Mouse (Mus musculus) E14TG2a.4 (cell line): ENCODE measurements around the gene Tmem200a.

Experiments used
- H3K27me3 ChIP-seq: 2 replicates; pipeline ENCODE4 v1.6.1; 2014; ENCODE audit warnings: low read length, control low read depth; ENCODE audit not compliant: insufficient read depth
- H3K36me3 ChIP-seq: 2 replicates; pipeline ENCODE4 v1.6.1; 2014; ENCODE audit warnings: low read length, control low read depth; ENCODE audit not compliant: insufficient read depth
- H3K4me1 ChIP-seq: replicated peaks from 2 replicates; pipeline ENCODE4 v1.6.1; 2014; ENCODE audit warnings: low read depth, low read length, control low read depth
- H3K4me3 ChIP-seq: replicated peaks from 2 replicates; pipeline ENCODE4 v1.5.1; 2014; ENCODE audit warnings: mild to moderate bottlenecking, low read length
- H3K9me3 ChIP-seq: 2 replicates; pipeline ENCODE4 v1.6.1; 2014; ENCODE audit warnings: low read length, control low read depth
- CTCF ChIP-seq: conservative IDR thresholded peaks from 2 replicates; pipeline ENCODE4 v1.5.1; 2014; ENCODE audit warnings: low read length
- NANOG ChIP-seq: IDR thresholded peaks from 2 replicates; pipeline ENCODE4 v1.6.1; 2014; ENCODE audit warnings: borderline replicate concordance, low read length, mixed read lengths
- POU5F1 ChIP-seq: IDR thresholded peaks from 2 replicates; pipeline ENCODE4 v1.6.1; 2014; ENCODE audit warnings: low read length, borderline replicate concordance

Tmem200a gene

DNA sequence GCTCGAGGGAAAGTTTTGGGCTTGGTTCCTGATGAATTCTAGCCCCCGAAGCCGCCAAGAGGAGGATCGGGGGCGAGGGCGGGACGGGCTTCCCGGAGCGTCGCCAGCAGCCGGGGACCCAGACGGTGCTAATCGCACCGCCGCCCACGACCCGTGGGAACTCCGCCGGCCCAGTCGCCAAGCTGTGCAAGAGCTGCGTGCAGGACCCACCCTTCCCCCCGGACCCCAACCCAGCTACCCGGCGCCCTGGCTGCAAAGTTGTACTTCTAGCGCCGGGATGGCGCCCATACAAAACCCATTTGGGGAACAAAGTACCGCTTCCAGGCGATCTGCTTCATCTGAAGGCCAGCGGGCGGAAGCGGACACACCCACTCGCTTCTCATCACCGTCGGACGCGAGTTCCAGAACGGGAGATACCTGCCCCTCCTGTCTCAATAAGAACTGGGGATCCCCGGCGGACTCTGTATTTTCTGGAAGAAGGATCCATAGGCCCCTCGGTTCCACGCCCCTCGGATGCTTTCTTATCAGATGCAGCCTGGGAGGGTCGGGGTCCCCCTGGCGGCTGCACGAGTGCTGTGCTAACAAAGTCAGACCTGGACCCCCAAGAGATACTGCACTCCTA is at the start of gene Tmem200a:
Tmem200a (minus strand) TSS at position 532 of the 622 bp plus-strand sequence.
- Histone ChIP-seq H3K4me3 (peak within 1 kb of the TSS; percentile 85), H3K9me3 (no peaks in the 10 kb centered on the region), H3K27me3 (peaks cover 47% of the 10 kb centered on the region), H3K36me3 (no peaks in the 10 kb centered on the region), H3K4me1 (peaks cover 6% of the 10 kb centered on the region; the same call in 1 of the 2 replicates)
- TF ChIP-seq NANOG (no peak), POU5F1 (no peak), CTCF (peak; percentile 72)

DNA sequence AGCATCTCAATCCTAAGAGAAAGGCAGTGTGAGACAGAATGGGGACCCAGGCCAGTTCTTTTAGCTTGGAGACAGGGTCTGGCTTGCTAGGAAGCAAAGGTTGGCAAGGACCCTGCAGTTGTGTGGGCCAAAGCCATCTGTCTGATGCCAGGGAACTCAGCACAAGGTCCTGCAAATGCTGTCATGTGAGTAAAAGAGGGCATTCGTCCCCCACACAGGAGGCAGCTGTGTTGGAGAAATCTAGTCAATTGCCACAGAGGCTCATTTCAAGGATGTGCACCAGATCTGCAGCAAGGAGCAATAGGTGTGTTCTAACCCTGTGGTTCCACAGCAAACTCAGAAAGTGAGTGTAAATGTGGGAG is 41.0 kb upstream of the Tmem200a start:
- H3K4me3 ChIP-seq, result no peak overlapping the region
- H3K9me3 ChIP-seq, result no peaks in the 10 kb centered on the region
- no peak for TF ChIP-seq CTCF
- no peak for TF ChIP-seq POU5F1
- TF ChIP-seq NANOG, result no peak
- H3K4me1 ChIP-seq, result no peaks in the 10 kb centered on the region
- no peaks in the 10 kb centered on the region for H3K27me3 ChIP-seq
- no peaks in the 10 kb centered on the region for H3K36me3 ChIP-seq

DNA sequence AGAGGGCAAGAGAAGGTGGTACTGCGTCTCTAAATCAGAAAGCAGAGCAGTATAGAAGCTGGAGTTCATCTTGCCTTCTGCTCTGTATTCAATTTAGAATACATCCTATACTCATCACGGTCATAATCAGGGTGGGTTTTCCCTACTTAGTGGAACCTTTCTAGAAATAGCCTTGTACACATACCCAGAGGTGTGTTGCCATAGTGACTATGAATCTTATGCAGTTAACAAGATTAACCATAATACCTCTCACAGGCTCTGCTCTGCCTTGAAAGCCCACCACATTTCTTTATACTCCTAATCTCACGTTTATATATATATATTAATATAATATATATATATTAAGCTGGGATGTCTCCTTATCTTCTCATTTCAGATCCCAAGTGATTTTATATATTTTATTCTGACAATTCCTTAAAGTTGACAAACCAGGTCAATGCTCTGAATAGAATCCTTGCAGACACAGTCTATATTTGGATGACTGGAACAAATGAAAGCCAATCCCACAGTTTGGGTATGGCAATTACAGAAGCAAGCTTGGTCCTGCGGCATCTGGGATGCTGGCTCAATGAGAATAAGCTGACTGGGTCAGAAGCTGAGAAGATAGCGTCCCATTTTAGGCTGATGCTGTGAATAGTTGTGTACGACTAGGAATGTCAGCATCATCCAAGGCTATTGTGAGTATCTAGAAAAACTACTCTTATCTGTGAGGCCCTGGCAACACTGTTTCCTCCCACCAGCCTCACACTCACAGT is 40.4 kb upstream of the Tmem200a start:
- Histone ChIP-seq H3K4me1 (no peaks in the 10 kb centered on the region), H3K9me3 (no peaks in the 10 kb centered on the region), H3K4me3 (no peak overlapping the region), H3K27me3 (no peaks in the 10 kb centered on the region), H3K36me3 (no peaks in the 10 kb centered on the region)
- TF ChIP-seq POU5F1 (no peak), CTCF (no peak), NANOG (no peak)

DNA sequence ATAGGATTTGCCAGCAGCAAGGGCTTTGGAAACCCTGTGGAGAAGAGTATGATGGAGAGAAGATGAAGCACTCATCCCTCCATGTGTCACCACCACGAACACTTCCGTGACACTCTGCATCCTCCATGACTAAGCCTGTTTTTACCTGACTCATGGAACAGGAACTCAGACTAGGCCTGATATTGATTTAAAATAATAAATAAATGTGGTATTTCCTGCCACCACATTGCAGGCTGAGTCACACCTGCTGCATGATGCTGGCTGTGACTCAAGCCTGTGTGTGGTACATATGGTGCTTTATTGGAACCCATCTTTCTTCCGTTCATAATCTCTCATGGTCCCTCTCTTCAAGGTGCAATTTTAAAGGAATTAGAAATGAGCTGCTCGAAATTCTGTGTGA is 35.6 kb upstream of the Tmem200a start:
- no peaks in the 10 kb centered on the region for H3K36me3 ChIP-seq
- TF ChIP-seq POU5F1, result no peak
- no peak for TF ChIP-seq NANOG
- no peak for TF ChIP-seq CTCF
- H3K4me3 ChIP-seq, result no peak overlapping the region
- H3K27me3 ChIP-seq, result no peaks in the 10 kb centered on the region
- no peaks in the 10 kb centered on the region for H3K9me3 ChIP-seq
- H3K4me1 ChIP-seq, result no peaks in the 10 kb centered on the region

DNA sequence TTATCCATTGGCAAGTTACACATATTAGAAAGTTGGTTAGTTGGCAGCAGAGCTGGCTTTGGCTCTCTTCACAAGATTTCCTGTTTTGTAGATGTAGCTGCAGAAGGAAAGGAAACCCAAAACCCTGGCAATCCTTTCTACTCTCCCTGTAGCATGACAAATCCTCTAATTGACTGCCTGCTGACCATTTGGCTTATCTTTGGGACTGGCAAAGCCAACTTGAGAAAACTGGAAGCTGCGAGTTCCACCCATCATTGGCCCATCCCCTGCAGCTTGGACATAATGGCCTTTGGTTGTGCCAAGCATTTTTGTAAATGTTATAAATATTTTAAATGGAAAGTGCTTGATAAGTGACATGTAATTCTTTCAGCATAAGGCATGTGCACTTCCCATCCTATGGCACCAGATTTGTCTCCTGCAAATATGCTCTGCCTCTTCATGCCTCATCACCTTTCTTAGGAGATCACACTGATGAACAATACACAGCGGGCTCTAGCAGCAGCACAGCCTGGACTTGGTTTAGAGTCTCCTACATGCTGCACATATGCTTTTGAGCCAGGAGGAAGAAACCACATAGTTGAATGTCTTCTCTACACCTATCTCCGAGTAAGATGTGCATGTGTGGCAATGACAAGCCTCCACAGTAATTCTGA is 24.6 kb upstream of the Tmem200a start:
- no peaks in the 10 kb centered on the region for H3K36me3 ChIP-seq
- no peaks in the 10 kb centered on the region for H3K9me3 ChIP-seq
- no peaks in the 10 kb centered on the region for H3K4me1 ChIP-seq
- TF ChIP-seq CTCF (no peak), POU5F1 (no peak), NANOG (no peak)
- no peaks in the 10 kb centered on the region for H3K27me3 ChIP-seq
- H3K4me3 ChIP-seq, result no peak overlapping the region

DNA sequence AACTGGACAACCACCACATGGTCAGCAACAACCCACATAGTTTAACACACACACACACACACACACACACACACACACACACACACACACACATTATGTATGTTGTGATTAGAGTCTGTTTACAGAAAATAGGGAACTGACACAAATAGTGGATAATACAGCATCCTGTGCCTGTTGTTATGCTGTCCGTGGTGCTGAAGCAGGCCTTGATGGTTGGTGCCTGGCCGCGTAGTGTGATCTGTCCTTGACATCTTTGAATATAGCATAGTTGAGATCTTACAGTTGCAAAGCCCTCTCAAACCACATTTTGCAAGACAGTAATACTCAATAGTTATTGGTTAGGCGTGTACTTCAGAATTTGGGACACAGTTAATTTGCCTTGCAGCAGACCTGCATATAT is 3.2 kb upstream of the Tmem200a start:
- TF ChIP-seq POU5F1 (no peak), CTCF (no peak), NANOG (no peak)
- no peaks in the 10 kb centered on the region for H3K36me3 ChIP-seq
- peaks cover 27% of the 10 kb centered on the region for H3K27me3 ChIP-seq

DNA sequence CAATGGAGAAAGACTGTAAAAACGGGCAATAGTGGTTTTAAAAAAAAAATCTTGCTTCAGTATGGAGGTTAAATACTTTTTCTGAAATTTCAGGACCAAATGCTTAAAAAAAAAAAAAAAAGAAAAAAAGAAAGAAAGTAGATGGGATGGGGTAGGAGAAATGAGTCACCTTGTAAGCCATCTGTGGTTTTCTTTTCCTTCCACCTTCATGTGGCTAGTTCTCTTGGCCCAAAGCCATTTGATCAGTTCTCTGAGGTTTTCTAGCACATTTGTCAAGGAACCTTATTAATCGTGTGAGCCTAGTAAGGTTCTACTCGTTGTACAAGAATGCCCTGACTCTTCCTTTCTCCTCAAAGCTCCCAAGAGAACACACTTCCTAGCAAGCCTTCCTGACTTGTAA is 826 bp upstream of the Tmem200a start:
- H3K9me3 ChIP-seq, result no peaks in the 10 kb centered on the region
- TF ChIP-seq NANOG (no peak), CTCF (no peak), POU5F1 (no peak)
- peaks cover 6% of the 10 kb centered on the region; the same call in 1 of the 2 replicates for H3K4me1 ChIP-seq
- no peaks in the 10 kb centered on the region for H3K36me3 ChIP-seq
- H3K4me3 ChIP-seq, result no peak overlapping the region
- peaks cover 41% of the 10 kb centered on the region for H3K27me3 ChIP-seq

More for the DNA sequence above, 3.2 kb upstream of the Tmem200a start:
- Histone ChIP-seq H3K9me3 (no peaks in the 10 kb centered on the region), H3K4me1 (peaks cover 6% of the 10 kb centered on the region; the same call in 1 of the 2 replicates), H3K4me3 (no peak overlapping the region)

DNA sequence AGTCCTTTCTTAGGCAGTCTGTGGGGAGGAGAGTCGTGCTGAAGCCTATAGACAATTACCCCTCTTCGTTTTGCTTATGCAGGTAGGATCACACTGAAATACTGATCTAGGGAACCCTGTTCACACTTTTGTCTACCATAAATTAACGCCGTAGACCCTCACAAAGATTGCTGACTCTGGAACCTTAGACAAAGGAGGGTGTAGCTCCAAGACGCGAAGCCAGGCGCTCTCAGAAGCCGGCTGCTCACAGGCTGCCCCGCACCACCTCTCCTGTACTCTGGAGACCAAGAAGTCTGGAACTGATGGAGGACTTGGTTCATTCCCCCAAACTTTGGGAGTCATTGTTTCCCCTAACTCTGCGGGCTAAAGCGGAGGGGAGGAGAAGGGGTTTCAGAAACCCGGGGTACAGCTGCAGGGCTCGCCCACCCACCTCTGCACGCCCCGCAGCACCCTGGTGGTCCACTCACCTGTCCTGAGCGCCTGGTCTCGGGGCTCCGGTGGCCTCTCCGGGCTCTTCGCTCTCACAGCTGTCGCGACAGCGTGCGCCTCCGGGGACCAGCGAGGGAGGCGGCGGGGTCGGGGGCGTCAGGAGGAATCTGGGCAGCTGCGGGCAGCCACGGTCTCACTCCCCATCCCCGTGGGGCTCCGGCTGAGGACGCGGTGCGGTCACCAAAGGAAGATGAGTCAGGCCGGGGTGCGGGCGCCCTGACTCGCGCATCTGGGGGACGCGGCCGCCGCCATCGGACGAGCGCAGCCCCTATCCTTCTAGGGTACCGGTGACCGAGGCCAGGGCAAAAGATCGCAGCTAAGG is 976 bp downstream of the Tmem200a start, which contains the start of gene Gm9767:
Gm9767 (plus strand) TSS at position 585 of the 811 bp plus-strand sequence.
- H3K9me3 ChIP-seq, result no peaks in the 10 kb centered on the region
- H3K4me1 ChIP-seq, result peaks cover 6% of the 10 kb centered on the region; the same call in 1 of the 2 replicates
- H3K36me3 ChIP-seq, result no peaks in the 10 kb centered on the region
- H3K27me3 ChIP-seq, result peaks cover 47% of the 10 kb centered on the region
- H3K4me3 ChIP-seq, result peak within 1 kb of the TSS; percentile 85
- TF ChIP-seq POU5F1 (no peak), NANOG (no peak), CTCF (no peak)
